Mouse (Mus musculus) neural tube, embryonic 13.5 days (tissue): ENCODE measurements around the gene Fbxw4. TPM values are rescaled to one million over a fixed set of nuclear protein-coding genes. Genes with fewer than 3 reads are reported as not detected.
A peak's percentile ranks its signal among the peaks of the same experiment; 100 is the strongest.

Experiments used
- ATAC-seq: fragments of 200-750 bp; cut with Nextera tagmentation; 2 replicates; pipeline ENCODE4 v1.8.0; 2017; ENCODE audit warnings: low read depth, mild to moderate bottlenecking, moderate TSS enrichment, moderate library complexity
- H3K27ac ChIP-seq: fragments of 300-500 bp; sonication (generic); replicated peaks from 2 replicates; pipeline ENCODE4 v1.5.1; 2015; ENCODE audit warnings: moderate library complexity, mild to moderate bottlenecking, inconsistent platforms
- H3K27me3 ChIP-seq: fragments of 300-500 bp; sonication (generic); 2 replicates; pipeline ENCODE4 v1.6.1; 2015; ENCODE audit warnings: mild to moderate bottlenecking, inconsistent platforms
- H3K36me3 ChIP-seq: fragments of 300-500 bp; sonication (generic); 2 replicates; pipeline ENCODE4 v1.6.1; 2015; ENCODE audit warnings: mild to moderate bottlenecking, inconsistent platforms
- H3K4me1 ChIP-seq: fragments of 300-500 bp; sonication (generic); replicated peaks from 2 replicates; pipeline ENCODE4 v1.6.1; 2015; ENCODE audit warnings: inconsistent platforms
- H3K4me2 ChIP-seq: fragments of 300-500 bp; sonication (generic); 2 replicates; pipeline ENCODE4 v1.6.1; 2015; ENCODE audit warnings: inconsistent platforms, mild to moderate bottlenecking, moderate library complexity
- H3K4me3 ChIP-seq: fragments of 300-500 bp; sonication (generic); 2 replicates; pipeline ENCODE4 v1.5.1; 2015; ENCODE audit warnings: mild to moderate bottlenecking, inconsistent platforms
- H3K9ac ChIP-seq: fragments of 300-500 bp; sonication (generic); 2 replicates; pipeline ENCODE4 v1.6.1; 2015; ENCODE audit warnings: moderate library complexity, mild to moderate bottlenecking, inconsistent platforms
- H3K9me3 ChIP-seq: fragments of 300-500 bp; sonication (generic); 2 replicates; pipeline ENCODE4 v1.6.1; 2016; ENCODE audit warnings: inconsistent platforms
- WGBS: fragments of 180-500 bp; shearing (Covaris S2); methylation state at CpG from one replicate; pipeline ENCODE4 v1.1.7; 2015; 5-methylcytosine and 5-hydroxymethylcytosine counted together
- polyA plus RNA-seq: library from polyadenylated mRNA; unstranded; fragments of >200 nt; fragmentation: Nextera tagmentation; extraction: Ambion mirVana; gene quantifications from 2 replicates; pipeline ENCODE4 v1.2.1, GENCODE M21; 2015

Fbxw4 gene
- polyA plus RNA-seq = 6.4 and 6.9 TPM in 2 replicates

GRCm38 (mm10) chr19:45659738-45660502 is at the start of gene Fbxw4:
Fbxw4 (minus strand) TSS chr19:45660312.
- no peaks in the 10 kb centered on the region for H3K9me3 ChIP-seq
- peak; percentile 87 for ATAC-seq
- peak within 1 kb of the TSS; percentile 75 for H3K4me2 ChIP-seq
- peaks cover 41% of the 10 kb centered on the region for H3K4me1 ChIP-seq
- H3K36me3 ChIP-seq = no peaks in the 10 kb centered on the region
- H3K4me3 ChIP-seq = peak within 1 kb of the TSS; percentile 83
- under 1% methylated on average over 76 of the region's 94 CpGs for WGBS
- no peaks in the 10 kb centered on the region for H3K27me3 ChIP-seq
- H3K9ac ChIP-seq = peak within 1 kb of the TSS; percentile 99
- peak within 1 kb of the TSS; percentile 97 for H3K27ac ChIP-seq

GRCm38 (mm10) chr19:45708704-45709103 is 48.6 kb upstream of the Fbxw4 start:
- Histone ChIP-seq H3K27me3 (no peaks in the 10 kb centered on the region), H3K4me2 (no peak overlapping the region), H3K36me3 (no peaks in the 10 kb centered on the region), H3K27ac (no peak overlapping the region), H3K4me3 (no peak overlapping the region), H3K4me1 (0 out of 2 replicates have a peak, but pooled peaks cover 6% of the 10 kb centered on the region), H3K9me3 (no peaks in the 10 kb centered on the region), H3K9ac (no peak overlapping the region)
- no peak for ATAC-seq
- WGBS = 55% methylated on average over 3 of the region's 3 CpGs

- no peak overlapping the region for H3K27ac ChIP-seq
- peaks cover 6% of the 10 kb centered on the region; the same call in 1 of the 2 replicates for H3K4me1 ChIP-seq
- no peaks in the 10 kb centered on the region for H3K9me3 ChIP-seq
- no peak overlapping the region for H3K4me2 ChIP-seq
- peaks cover 10% of the 10 kb centered on the region; the same call in 1 of the 2 replicates for H3K27me3 ChIP-seq
- 69% methylated on average over 6 of the region's 6 CpGs for WGBS
- no peaks in the 10 kb centered on the region for H3K36me3 ChIP-seq
- ATAC-seq = no peak
- H3K4me3 ChIP-seq = no peak overlapping the region
- H3K9ac ChIP-seq = no peak overlapping the region
Measured at GRCm38 (mm10) chr19:45696281-45696600, 36.1 kb upstream of the Fbxw4 start.

GRCm38 (mm10) chr19:45695496-45696280 is 35.6 kb upstream of the Fbxw4 start:
- Histone ChIP-seq H3K4me1 (peaks cover 6% of the 10 kb centered on the region; the same call in 1 of the 2 replicates), H3K4me3 (no peak overlapping the region), H3K4me2 (no peak overlapping the region), H3K27ac (no peak overlapping the region), H3K9me3 (no peaks in the 10 kb centered on the region), H3K9ac (no peak overlapping the region), H3K36me3 (no peaks in the 10 kb centered on the region), H3K27me3 (peaks cover 10% of the 10 kb centered on the region; the same call in 1 of the 2 replicates)
- no peak for ATAC-seq
- 45% methylated on average over 25 of the region's 25 CpGs for WGBS

GRCm38 (mm10) chr19:45694056-45694455 is 33.9 kb upstream of the Fbxw4 start:
- 19% methylated on average over 3 of the region's 3 CpGs for WGBS
- Histone ChIP-seq H3K27me3 (peaks cover 10% of the 10 kb centered on the region; the same call in 1 of the 2 replicates), H3K27ac (no peak overlapping the region), H3K4me1 (peaks cover 10% of the 10 kb centered on the region; the same call in 1 of the 2 replicates), H3K4me2 (no peak overlapping the region), H3K36me3 (no peaks in the 10 kb centered on the region), H3K4me3 (no peak overlapping the region), H3K9me3 (no peaks in the 10 kb centered on the region), H3K9ac (no peak overlapping the region)
- no peak for ATAC-seq

- no peak overlapping the region for H3K4me3 ChIP-seq
- no peak overlapping the region for H3K27ac ChIP-seq
- H3K4me2 ChIP-seq = no peak overlapping the region
- WGBS = 92% methylated on average over 8 of the region's 8 CpGs
- peaks cover 10% of the 10 kb centered on the region; the same call in 1 of the 2 replicates for H3K27me3 ChIP-seq
- no peaks in the 10 kb centered on the region for H3K36me3 ChIP-seq
- H3K9ac ChIP-seq = no peak overlapping the region
- ATAC-seq = no peak
- H3K9me3 ChIP-seq = no peaks in the 10 kb centered on the region
- peaks cover 10% of the 10 kb centered on the region; the same call in 1 of the 2 replicates for H3K4me1 ChIP-seq
Measured at GRCm38 (mm10) chr19:45692211-45692610, 32.1 kb upstream of the Fbxw4 start.

GRCm38 (mm10) chr19:45691001-45691535 is 31.0 kb upstream of the Fbxw4 start:
- Histone ChIP-seq H3K9me3 (no peaks in the 10 kb centered on the region), H3K27ac (no peak overlapping the region), H3K4me2 (no peak overlapping the region), H3K27me3 (peaks cover 14% of the 10 kb centered on the region), H3K4me3 (no peak overlapping the region), H3K4me1 (peaks cover 10% of the 10 kb centered on the region; the same call in 1 of the 2 replicates), H3K9ac (no peak overlapping the region), H3K36me3 (no peaks in the 10 kb centered on the region)
- no peak for ATAC-seq
- 57% methylated on average over 8 of the region's 8 CpGs for WGBS

- Histone ChIP-seq H3K4me1 (0 out of 2 replicates have a peak, but pooled peaks cover 4% of the 10 kb centered on the region), H3K27ac (no peak overlapping the region), H3K4me3 (no peak overlapping the region), H3K4me2 (no peak overlapping the region), H3K9ac (no peak overlapping the region), H3K36me3 (no peaks in the 10 kb centered on the region), H3K9me3 (no peaks in the 10 kb centered on the region), H3K27me3 (peaks cover 4% of the 10 kb centered on the region; the same call in 1 of the 2 replicates)
- WGBS = 77% methylated on average over 4 of the region's 4 CpGs
- no peak for ATAC-seq
Measured at GRCm38 (mm10) chr19:45687001-45687400, 26.9 kb upstream of the Fbxw4 start.

GRCm38 (mm10) chr19:45683676-45684075 is 23.6 kb upstream of the Fbxw4 start:
- WGBS = 76% methylated on average over 10 of the region's 10 CpGs
- H3K27me3 ChIP-seq = peaks cover 19% of the 10 kb centered on the region
- no peaks in the 10 kb centered on the region for H3K9me3 ChIP-seq

GRCm38 (mm10) chr19:45680495-45681130 is 20.5 kb upstream of the Fbxw4 start:
- Histone ChIP-seq H3K9me3 (no peaks in the 10 kb centered on the region), H3K36me3 (no peaks in the 10 kb centered on the region), H3K27me3 (peaks cover 38% of the 10 kb centered on the region), H3K4me1 (peaks cover 14% of the 10 kb centered on the region), H3K4me3 (no peak overlapping the region), H3K9ac (no peak overlapping the region), H3K4me2 (no peak overlapping the region), H3K27ac (no peak overlapping the region)
- no peak for ATAC-seq
- WGBS = 71% methylated on average over 3 of the region's 3 CpGs

More at GRCm38 (mm10) chr19:45683676-45684075, 23.6 kb upstream of the Fbxw4 start:
- Histone ChIP-seq H3K4me3 (no peak overlapping the region), H3K4me1 (no peaks in the 10 kb centered on the region), H3K9ac (no peak overlapping the region), H3K36me3 (no peaks in the 10 kb centered on the region), H3K27ac (no peak overlapping the region), H3K4me2 (no peak overlapping the region)
- no peak for ATAC-seq

- Histone ChIP-seq H3K9ac (no peak overlapping the region), H3K27ac (no peak overlapping the region), H3K9me3 (no peaks in the 10 kb centered on the region), H3K4me3 (peak overlapping the region; percentile 26; the same call in 1 of the 2 replicates), H3K4me2 (peak overlapping the region; percentile 53), H3K36me3 (no peaks in the 10 kb centered on the region), H3K4me1 (peaks cover 16% of the 10 kb centered on the region), H3K27me3 (peaks cover 67% of the 10 kb centered on the region)
- WGBS = 12% methylated on average over 16 of the region's 16 CpGs
- ATAC-seq = no peak
Measured at GRCm38 (mm10) chr19:45676723-45677269, 16.7 kb upstream of the Fbxw4 start.
